Comparison of ENCODE assay signal across 1 mouse cellular context in the genomic region with DNA sequence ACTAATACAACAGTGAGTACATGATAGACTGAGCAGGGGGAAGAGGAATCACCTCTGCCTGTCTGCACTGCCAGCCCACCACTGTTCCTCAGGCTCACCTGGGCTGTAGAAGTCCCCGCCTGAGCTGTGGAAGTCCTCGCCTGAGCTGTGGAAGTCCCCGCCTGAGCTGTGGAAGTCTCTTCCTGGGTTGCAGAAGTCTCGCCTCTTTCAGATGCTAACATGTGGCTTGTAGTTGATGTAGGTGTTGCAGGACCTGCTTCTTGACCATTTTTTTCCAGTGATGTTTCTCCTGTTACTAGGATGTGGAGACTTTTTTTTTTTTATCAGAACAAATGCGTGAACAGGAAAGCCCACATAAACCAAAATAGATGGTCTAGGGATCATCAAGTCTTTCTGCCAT. TPM values are rescaled to one million over a fixed set of nuclear protein-coding genes. Genes with fewer than 3 reads are reported as not detected.
"Had no signal": no experiment of that assay in that cellular context is flagged by ENCODE, and none has a peak within 500 bp of the region (broad histone marks: within the 10 kb centered on the region; RNA-seq: fewer than 3 reads in every experiment).

No protein-coding gene starts in this region.

RNA-seq across cellular contexts. Expression of a gene that starts 18.5 kb away (rescaled TPM):
- polyA plus RNA-seq: neural tube, embryonic 14.5 days had no signal
